Mouse (Mus musculus): ENCODE results near the gene Gm10217.

DNA sequence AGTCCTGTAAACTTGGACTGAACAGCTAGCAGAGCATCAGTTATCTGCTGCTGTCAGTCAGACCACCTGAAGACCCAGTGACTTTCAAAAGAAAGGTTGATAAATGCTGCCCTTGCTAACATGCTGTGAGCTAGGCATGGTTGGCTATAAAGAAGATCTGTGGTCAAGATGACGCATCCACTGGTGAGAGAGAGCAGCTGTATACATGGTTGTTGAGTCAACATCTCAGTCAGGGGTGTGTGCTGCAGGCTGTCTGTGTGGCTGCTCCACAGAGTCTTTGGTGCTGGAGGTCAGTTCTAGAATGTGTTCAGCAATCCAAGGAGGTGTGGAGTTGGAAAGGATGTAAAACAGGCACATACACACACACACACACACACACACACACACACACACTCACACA is 12.2 kb downstream of the Gm10217 start:
- TF ChIP-seq POLR2A (IDR thresholded peaks at IDR 0.05; ENCODE audit: borderline replicate concordance, extremely low read depth, insufficient read depth, insufficient read length, poor library complexity, severe bottlenecking) (no peak), CTCF (IDR thresholded peaks at IDR 0.05; ENCODE audit: borderline replicate concordance, extremely low read depth, insufficient read depth, insufficient read length) (no peak)

All from brain, embryonic 14.5 days (tissue).